Mouse (Mus musculus) cortical plate, adult 2 months (tissue): ENCODE results near the gene Gm10665. TPM values are rescaled to one million over a fixed set of nuclear protein-coding genes. Genes with fewer than 3 reads are reported as not detected.
"Not testable (repeated sequence)": the region's sequence is repeated elsewhere in the genome, so short reads cannot be mapped to it uniquely, and the experiment has no call there.

Source experiments
- H3K27ac ChIP-seq: fragments of 200-500 bp; 2 replicates; pipeline ENCODE4 v1.5.1; 2012; ENCODE audit warnings: low read length, control low read depth, inconsistent platforms; ENCODE audit not compliant: insufficient read depth
- H3K4me1 ChIP-seq: fragments of 200-500 bp; 2 replicates; pipeline ENCODE4 v1.6.1; 2011; ENCODE audit warnings: low read length; ENCODE audit not compliant: control insufficient read depth, insufficient read depth
- H3K4me3 ChIP-seq: fragments of 200-500 bp; 2 replicates; pipeline ENCODE4 v1.5.1; 2011; ENCODE audit warnings: mild to moderate bottlenecking, low read length, control low read depth; ENCODE audit not compliant: insufficient read depth
- polyA plus RNA-seq: library from polyadenylated mRNA; depleted of rRNA; stranded (reverse); fragments of >200 nt; gene quantifications from 2 replicates; pipeline ENCODE4 v1.2.3, GENCODE M21; 2012; rRNA removed

The Gm10665 gene
- not detected in 2 replicates for polyA plus RNA-seq

DNA sequence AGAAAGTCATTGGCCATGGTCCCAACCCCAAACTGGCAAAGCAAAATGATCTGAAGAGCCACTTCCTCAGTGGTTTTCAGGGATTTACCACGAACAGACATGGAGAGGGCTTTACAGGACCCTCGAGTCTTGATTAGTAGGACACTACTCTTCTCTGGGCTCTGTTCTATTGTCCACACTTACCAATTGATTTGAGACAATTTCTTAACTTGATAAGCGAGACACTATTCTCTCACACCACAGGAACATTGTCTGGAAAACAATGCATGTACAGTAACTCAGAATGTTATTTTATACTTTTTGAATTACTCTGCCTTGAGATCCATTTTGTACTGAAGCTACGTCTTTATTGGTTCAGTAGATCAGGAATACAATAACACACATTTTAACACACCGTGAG lies at the start of gene Gm10665:
Gene Gm10665 (minus strand): TSS at position 101 of the 400 bp plus-strand sequence.
- not testable (repeated sequence) for H3K27ac ChIP-seq, H3K4me3 ChIP-seq, H3K4me1 ChIP-seq

DNA sequence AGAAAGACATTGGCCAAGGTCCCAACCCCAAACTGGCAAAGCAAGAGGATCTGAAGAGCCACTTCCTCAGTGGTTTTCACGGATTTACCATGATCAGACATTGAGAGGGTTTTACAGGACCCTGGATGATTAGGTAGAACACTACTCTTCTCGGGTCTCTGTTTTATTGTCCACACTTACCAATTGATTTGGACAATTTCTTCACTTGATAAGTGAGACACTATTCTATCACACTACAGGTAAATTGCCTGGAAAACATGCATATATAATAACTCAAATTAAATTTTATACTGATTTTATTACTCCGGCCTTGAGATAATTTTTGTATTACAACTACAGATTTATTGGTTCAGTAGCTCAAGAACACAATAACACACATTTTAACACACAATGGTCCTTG lies 35.7 kb upstream of the Gm10665 start, which contains the start of gene Vmn1r151:
Gene Vmn1r151 (minus strand): TSS at position 101 of the 400 bp plus-strand sequence.
- H3K4me1 ChIP-seq, H3K4me3 ChIP-seq, H3K27ac ChIP-seq: not testable (repeated sequence)

DNA sequence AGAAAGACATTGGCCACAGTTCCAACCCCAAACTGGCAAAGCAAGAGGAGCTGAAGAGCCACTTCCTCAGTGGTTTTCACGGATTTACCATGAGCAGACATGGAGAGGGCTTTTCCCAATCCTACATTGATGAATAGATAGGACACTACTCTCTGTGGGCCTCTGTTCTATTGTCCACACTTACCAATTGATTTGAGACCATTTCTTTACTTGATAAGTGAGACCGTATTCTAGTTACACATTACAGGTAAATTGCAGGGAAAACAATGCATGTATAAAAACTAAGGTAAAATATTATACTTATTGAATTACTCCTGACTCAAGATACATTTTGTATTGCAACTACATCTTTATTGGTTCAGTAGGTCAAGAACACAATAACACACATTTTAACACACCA lies 25.7 kb downstream of the Gm10665 start, which contains the start of gene Vmn1r149:
Gene Vmn1r149 (minus strand): TSS at position 101 of the 400 bp plus-strand sequence.
- not testable (repeated sequence) for H3K27ac ChIP-seq, H3K4me3 ChIP-seq, H3K4me1 ChIP-seq

DNA sequence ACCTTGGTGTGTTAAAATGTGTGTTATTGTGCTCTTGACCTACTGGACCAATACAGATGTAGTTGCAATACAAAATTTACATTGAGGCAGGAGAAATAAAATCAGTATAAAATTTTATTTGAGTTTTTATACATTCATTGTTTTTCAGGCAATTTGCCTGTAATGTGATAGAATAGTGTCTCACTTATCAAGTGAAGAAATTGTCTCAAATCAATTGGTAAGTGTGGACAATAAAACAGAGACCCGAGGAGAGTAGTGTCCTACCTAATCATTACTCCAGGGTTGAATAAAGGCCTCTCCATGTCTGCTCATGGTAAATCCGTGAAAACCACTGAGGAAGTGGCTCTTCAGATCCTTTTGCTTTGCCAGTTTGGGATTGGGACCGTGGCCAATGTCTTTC lies 50.6 kb downstream of the Gm10665 start, which contains the start of gene Vmn1r148:
Gene Vmn1r148 (plus strand): TSS at position 301 of the 400 bp plus-strand sequence.
- not testable (repeated sequence) for H3K27ac ChIP-seq, H3K4me1 ChIP-seq, H3K4me3 ChIP-seq

Other genes with a start within 250 kb of the Gm10665 start
- not detected in 2 replicates for gene Gm8453, start 234.6 kb downstream of the Gm10665 start, polyA plus RNA-seq
- not detected in 2 replicates for gene Gm4187, start 134.4 kb downstream of the Gm10665 start, polyA plus RNA-seq
- not detected in 2 replicates for gene Gm8660, start 93.0 kb downstream of the Gm10665 start, polyA plus RNA-seq
- gene Vmn1r148, start 50.5 kb downstream of the Gm10665 start, polyA plus RNA-seq, result not detected in 2 replicates
- not detected in 2 replicates for gene Vmn1r149, start 25.8 kb downstream of the Gm10665 start, polyA plus RNA-seq
- not detected in 2 replicates for gene Vmn1r151, start 35.6 kb upstream of the Gm10665 start, polyA plus RNA-seq
- gene Vmn1r152, start 58.9 kb upstream of the Gm10665 start, polyA plus RNA-seq, result not detected in 2 replicates
- gene Gm8677, start 70.8 kb upstream of the Gm10665 start, polyA plus RNA-seq, result not detected in 2 replicates
- not detected in 2 replicates for gene Gm4201, start 101.3 kb upstream of the Gm10665 start, polyA plus RNA-seq
- not detected in 2 replicates for gene Gm4565, start 124.1 kb upstream of the Gm10665 start, polyA plus RNA-seq
- not detected in 2 replicates for gene Vmn1r155, start 193.9 kb upstream of the Gm10665 start, polyA plus RNA-seq
- gene Gm8693, start 228.2 kb upstream of the Gm10665 start, polyA plus RNA-seq, result not detected in 2 replicates